Mouse (Mus musculus) NIH3T3 (cell line): ENCODE measurements around the gene Frk.
A peak's percentile ranks its signal among the peaks of the same experiment; 100 is the strongest.
"Not testable (repeated sequence)": the region's sequence is repeated elsewhere in the genome, so short reads cannot be mapped to it uniquely, and the experiment has no call there.

Experiments used
- DNase-seq: peaks from one replicate; pipeline ENCODE4 v3.0.0-alpha.2; 2012; ENCODE audit warnings: low read depth

The Frk gene

GRCm38 (mm10) chr10:34483297-34484013, at the start of gene Frk:
Gene Frk, plus strand, starts transcription at chr10:34483399.
- peak; percentile 77 for DNase-seq

GRCm38 (mm10) chr10:34434191-34434590, 49.0 kb upstream of the Frk start:
- DNase-seq, result not testable (repeated sequence)

GRCm38 (mm10) chr10:34449469-34449868, 33.7 kb upstream of the Frk start:
- no peak for DNase-seq

- peak; percentile 39 for DNase-seq
These were observed 21.7 kb upstream of the Frk start for GRCm38 (mm10) chr10:34461451-34461850.

- DNase-seq, result peak; percentile 28
These were observed 18.9 kb upstream of the Frk start for GRCm38 (mm10) chr10:34464321-34464720.

- DNase-seq, result no peak
These were observed 14.2 kb upstream of the Frk start for GRCm38 (mm10) chr10:34469037-34469436.

GRCm38 (mm10) chr10:34479942-34480455, 3.2 kb upstream of the Frk start:
- DNase-seq, result peak; percentile 14

GRCm38 (mm10) chr10:34484014-34484411, 814 bp downstream of the Frk start:
- DNase-seq, result peak; percentile 68

GRCm38 (mm10) chr10:34485079-34485478, 1.9 kb downstream of the Frk start:
- peak; percentile 93 for DNase-seq

- DNase-seq, result peak; percentile 72
These were observed 24.6 kb downstream of the Frk start for GRCm38 (mm10) chr10:34507807-34508206.

GRCm38 (mm10) chr10:34508593-34508992, 25.4 kb downstream of the Frk start:
- DNase-seq, result no peak

- DNase-seq, result no peak
These were observed 26.1 kb downstream of the Frk start for GRCm38 (mm10) chr10:34509256-34509655.

- DNase-seq, result peak; percentile 9
These were observed 28.0 kb downstream of the Frk start for GRCm38 (mm10) chr10:34511192-34511591.

- peak; percentile 75 for DNase-seq
These were observed 29.4 kb downstream of the Frk start for GRCm38 (mm10) chr10:34512551-34512950.

GRCm38 (mm10) chr10:34525598-34525997, 42.4 kb downstream of the Frk start:
- no peak for DNase-seq

GRCm38 (mm10) chr10:34531766-34532165, 48.6 kb downstream of the Frk start:
- no peak for DNase-seq

- DNase-seq, result peak; percentile 52
These were observed 49.3 kb downstream of the Frk start for GRCm38 (mm10) chr10:34532507-34532906.

GRCm38 (mm10) chr10:34540687-34541086, 57.5 kb downstream of the Frk start:
- no peak for DNase-seq

GRCm38 (mm10) chr10:34541717-34542490, 58.7 kb downstream of the Frk start:
- DNase-seq, result no peak

- no peak for DNase-seq
These were observed 67.4 kb downstream of the Frk start for GRCm38 (mm10) chr10:34550612-34551011.

- no peak for DNase-seq
These were observed 68.4 kb downstream of the Frk start for GRCm38 (mm10) chr10:34551636-34552035.

GRCm38 (mm10) chr10:34563518-34564176, 80.4 kb downstream of the Frk start:
- no peak for DNase-seq

- no peak for DNase-seq
These were observed 132.3 kb downstream of the Frk start for GRCm38 (mm10) chr10:34615474-34615873.
